Mouse (Mus musculus) C2C12 (cell line): ENCODE results near the gene Ap4b1.

Experiments
- CTCF ChIP-seq: IDR thresholded peaks from one replicate; pipeline ENCODE4 v1.5.1; 2011; ENCODE audit not compliant: control insufficient read depth, insufficient read depth, insufficient read length
- MYOG ChIP-seq: IDR thresholded peaks from one replicate; pipeline ENCODE4 v1.6.1; 2011; ENCODE audit not compliant: control insufficient read depth, insufficient read length; ENCODE audit errors: extremely low read depth

- no peak for TF ChIP-seq MYOG
- TF ChIP-seq CTCF, result no peak
These were observed 12.9 kb upstream of the Ap4b1 start for GRCm38 (mm10) chr3:103796389-103796788.
